In genomic region chr7:101918071-101918470, GRCm38 (mm10) we compare ENCODE assay signal across 9 mouse cellular contexts. TPM values are rescaled to one million over a fixed set of nuclear protein-coding genes. Genes with fewer than 3 reads are reported as not detected.
A peak's percentile ranks its signal among the peaks of the same experiment; 100 is the strongest.
DNase-seq lines count a peak whose midpoint lies in the region; ATAC-seq and TF ChIP-seq lines count a peak whose summit lies in the region.
"Had no signal": no experiment of that assay in that cellular context is flagged by ENCODE, and none has a peak within 500 bp of the region (broad histone marks: within the 10 kb centered on the region; RNA-seq: fewer than 3 reads in every experiment).

No protein-coding gene starts in this region.

- WGBS in intestine, embryonic 14.5 days = 14% methylated on average over 1 of the region's 1 CpGs
- WGBS in midbrain, postnatal 0 days = 21% methylated on average over 1 of the region's 1 CpGs

- H3K9ac ChIP-seq in intestine, embryonic 14.5 days (ENCODE audit: low read length) = no peak overlapping the region
- H3K9ac ChIP-seq in midbrain, postnatal 0 days (replicated peaks; ENCODE audit: low read length, poor library complexity, severe bottlenecking) = no peak overlapping the region

- H3K4me3 ChIP-seq in gastrocnemius, adult 2 months = no peak overlapping the region
- no peak overlapping the region for H3K4me3 ChIP-seq in intestine, embryonic 14.5 days (ENCODE audit: low read depth, low read length)
- H3K4me3 ChIP-seq in midbrain, postnatal 0 days (ENCODE audit: low read depth, low read length) = no peak overlapping the region

- intact Hi-C loops in gastrocnemius, adult 2 months (cut with DNase I) = loop anchor here (2.0 kb wide), 2 partner anchors 117 to 159 kb away; no protein-coding TSS in a partner anchor

- H3K4me2 ChIP-seq in intestine, embryonic 14.5 days (ENCODE audit: low read length) = no peak overlapping the region
- H3K4me2 ChIP-seq in midbrain, postnatal 0 days (ENCODE audit: low read depth, low read length, poor library complexity, severe bottlenecking) = no peak overlapping the region

- ATAC-seq in intestine, embryonic 14.5 days (replicated peaks; ENCODE audit: low FRiP score, low TSS enrichment, low read depth) = peak; percentile 60; the same call in 1 of the 2 replicates
- ATAC-seq in midbrain, postnatal 0 days (ENCODE audit: low FRiP score) = peak; percentile 66; the same call in 1 of the 2 replicates

- H3K9me3 ChIP-seq in intestine, embryonic 14.5 days (ENCODE audit: control insufficient read depth, low read length) = no peaks in the 10 kb centered on the region
- H3K9me3 ChIP-seq in midbrain, postnatal 0 days (ENCODE audit: low read length) = no peaks in the 10 kb centered on the region

- peak; percentile 65 for DNase-seq in A20 (ENCODE audit: low read depth, low spot score)
- peak; percentile 61 for DNase-seq in Muller cell, postnatal 12 days (ENCODE audit: inconsistent ontology term)
- DNase-seq in cerebellum, postnatal 25 days = peak; percentile 81 to 83
- DNase-seq in gastrocnemius, adult 2 months = peak; percentile 58
- DNase-seq in intestine, embryonic 14.5 days (ENCODE audit: low spot score) = peak; percentile 92
- peak; percentile 71 for DNase-seq in liver
- DNase-seq in midbrain, postnatal 0 days (ENCODE audit: low spot score) = peak; percentile 74
- DNase-seq in telencephalon, adult 2 months (ENCODE audit: low read depth, low spot score) = peak; percentile 26

- no peaks in the 10 kb centered on the region for H3K27me3 ChIP-seq in intestine, embryonic 14.5 days (replicated peaks; ENCODE audit: control insufficient read depth, insufficient read depth, low read length)
- no peaks in the 10 kb centered on the region for H3K27me3 ChIP-seq in midbrain, postnatal 0 days (ENCODE audit: insufficient read depth, low read length)

- H3K36me3 ChIP-seq in intestine, embryonic 14.5 days (ENCODE audit: control insufficient read depth, insufficient read depth, low read length) = peaks cover 14% of the 10 kb centered on the region
- peaks cover 7% of the 10 kb centered on the region; the same call in 1 of the 2 replicates for H3K36me3 ChIP-seq in midbrain, postnatal 0 days (ENCODE audit: insufficient read depth, low read length)

- H3K4me1 ChIP-seq in intestine, embryonic 14.5 days (replicated peaks; ENCODE audit: control insufficient read depth, insufficient read depth, low read length) = no peaks in the 10 kb centered on the region
- no peaks in the 10 kb centered on the region for H3K4me1 ChIP-seq in midbrain, postnatal 0 days (ENCODE audit: insufficient read depth, low read length)

- peak; percentile 82 for TF ChIP-seq CTCF in gastrocnemius, adult 2 months (IDR thresholded peaks at IDR 0.05)
- TF ChIP-seq CTCF in midbrain, postnatal 0 days (IDR thresholded peaks at IDR 0.05) = peak; percentile 89

- no peak overlapping the region for H3K27ac ChIP-seq in gastrocnemius, adult 2 months
- no peak overlapping the region for H3K27ac ChIP-seq in intestine, embryonic 14.5 days (ENCODE audit: low read depth)
- H3K27ac ChIP-seq in midbrain, postnatal 0 days (ENCODE audit: low read depth, low read length) = no peak overlapping the region

RNA-seq across cellular contexts. Expression of gene Tomt, which starts 11.9 kb away (rescaled TPM):
- not detected for total RNA-seq in gastrocnemius, adult 2 months (2021)
- 0.44 and 0.97 TPM in 2 replicates for polyA plus RNA-seq in intestine, embryonic 14.5 days (2014; fragmentation: Nextera tagmentation; extraction: Ambion mirVana)
- total RNA-seq in midbrain, postnatal 0 days (2014; rRNA removed) = 0.38 TPM in 1 of 2 replicates, not detected in the other
- polyA plus RNA-seq in midbrain, postnatal 0 days (2015; fragmentation: Nextera tagmentation; extraction: Ambion mirVana) = 0.23 and 0.32 TPM in 2 replicates
- total RNA-seq: gastrocnemius, adult 8-10 months had no signal

RNA-seq across cellular contexts. Expression of gene Lamtor1, which starts 12.4 kb away (rescaled TPM):
- 100 to 1,000 TPM in 1 of 2 experiments, 10 to 100 TPM in 1; 93.2 to 107 TPM for total RNA-seq in gastrocnemius, adult 2 months (2021)
- 153 and 167 TPM in 2 replicates for polyA plus RNA-seq in intestine, embryonic 14.5 days (2014; fragmentation: Nextera tagmentation; extraction: Ambion mirVana)
- 114 and 127 TPM in 2 replicates for total RNA-seq in midbrain, postnatal 0 days (2014; rRNA removed)
- 159 and 180 TPM in 2 replicates for polyA plus RNA-seq in midbrain, postnatal 0 days (2015; fragmentation: Nextera tagmentation; extraction: Ambion mirVana)

RNA-seq across cellular contexts. Expression of gene Lrrc51, which starts 15.6 kb away (rescaled TPM):
- total RNA-seq in gastrocnemius, adult 2 months (2021) = 1 to 10 TPM; 4.1 to 4.2 TPM
- polyA plus RNA-seq in intestine, embryonic 14.5 days (2014; fragmentation: Nextera tagmentation; extraction: Ambion mirVana) = 6.8 and 10.1 TPM in 2 replicates
- 3.7 and 6.9 TPM in 2 replicates for total RNA-seq in midbrain, postnatal 0 days (2014; rRNA removed)
- 7.0 TPM in 2 replicates for polyA plus RNA-seq in midbrain, postnatal 0 days (2015; fragmentation: Nextera tagmentation; extraction: Ambion mirVana)

RNA-seq across cellular contexts. Expression of gene Numa1, which starts 15.8 kb away (rescaled TPM):
- 10 to 100 TPM; 47.1 to 53.6 TPM for total RNA-seq in gastrocnemius, adult 2 months (2021)
- 99.6 and 101 TPM in 2 replicates for polyA plus RNA-seq in intestine, embryonic 14.5 days (2014; fragmentation: Nextera tagmentation; extraction: Ambion mirVana)
- total RNA-seq in midbrain, postnatal 0 days (2014; rRNA removed) = 64.4 and 74.0 TPM in 2 replicates
- 17.9 and 20.6 TPM in 2 replicates for polyA plus RNA-seq in midbrain, postnatal 0 days (2015; fragmentation: Nextera tagmentation; extraction: Ambion mirVana)

RNA-seq across cellular contexts. Expression of gene Folr1, which starts 47.5 kb away (rescaled TPM):
- 1 to 10 TPM; 2.4 to 2.8 TPM for total RNA-seq in gastrocnemius, adult 2 months (2021)
- polyA plus RNA-seq in intestine, embryonic 14.5 days (2014; fragmentation: Nextera tagmentation; extraction: Ambion mirVana) = 76.1 and 79.2 TPM in 2 replicates
- total RNA-seq in midbrain, postnatal 0 days (2014; rRNA removed) = 4.9 and 11.5 TPM in 2 replicates
- 3.9 and 4.3 TPM in 2 replicates for polyA plus RNA-seq in midbrain, postnatal 0 days (2015; fragmentation: Nextera tagmentation; extraction: Ambion mirVana)

Comparison
In these comparisons a context has a peak if more than half of its experiments do, and no peak if none do; other contexts are left out.
1. DNase-seq: peak in every context shown above with its lines; median percentile 92 in intestine, embryonic 14.5 days; 82 in cerebellum, postnatal 25 days; 74 in midbrain, postnatal 0 days; 71 in liver; 65 in A20; 61 in Muller cell, postnatal 12 days; 58 in gastrocnemius, adult 2 months; 26 in telencephalon, adult 2 months.